Mouse (Mus musculus): ENCODE data around the gene Nrros.

- TF ChIP-seq CTCF (IDR thresholded peaks at IDR 0.05) (no peak), POLR2A (IDR thresholded peaks at IDR 0.05; ENCODE audit: insufficient read depth, low read depth, low read length) (0 out of 2 replicates have a peak, but pooled peaks have one; percentile 3)
Measured at GRCm38 (mm10) chr16:32163891-32164290, 1.5 kb downstream of the Nrros start.
